Mouse (Mus musculus): ENCODE results near the gene Gm8653. TPM values are rescaled to one million over a fixed set of nuclear protein-coding genes. Genes with fewer than 3 reads are reported as not detected.
"Not testable (repeated sequence)": the region's sequence is repeated elsewhere in the genome, so short reads cannot be mapped to it uniquely, and the experiment has no call there.

The Gm8653 gene
- polyA plus RNA-seq (2012; rRNA removed) = not detected in 2 replicates

GRCm38 (mm10) chr7:22201164-22201563, at the start of gene Gm8653:
Gene Gm8653 (minus strand): TSS chr7:22201264.
- H3K4me1 ChIP-seq (ENCODE audit: control insufficient read depth, insufficient read depth, low read length); DNase-seq; H3K27ac ChIP-seq (ENCODE audit: insufficient read depth, low read depth, low read length); H3K4me3 ChIP-seq (ENCODE audit: insufficient read depth, low read depth, low read length); H3K27me3 ChIP-seq (replicated peaks; ENCODE audit: control insufficient read depth, insufficient read depth, low read length); H3K36me3 ChIP-seq (ENCODE audit: control insufficient read depth, insufficient read depth, low read length): not testable (repeated sequence)
- no CpG with 5 or more reads among the region's 2 CpGs for WGBS

GRCm38 (mm10) chr7:22229384-22229783, 28.3 kb upstream of the Gm8653 start, which contains the start of gene Gm8453:
Gene Gm8453 (minus strand): TSS chr7:22229484.
- not testable (repeated sequence) for H3K27me3 ChIP-seq (replicated peaks; ENCODE audit: control insufficient read depth, insufficient read depth, low read length)

GRCm38 (mm10) chr7:22189077-22189476, 12.0 kb downstream of the Gm8653 start, which contains the start of gene Vmn1r143:
Gene Vmn1r143 (plus strand): TSS chr7:22189377.
- no CpG with 5 or more reads among the region's 3 CpGs for WGBS
- H3K4me1 ChIP-seq (ENCODE audit: control insufficient read depth, insufficient read depth, low read length); H3K27me3 ChIP-seq (replicated peaks; ENCODE audit: control insufficient read depth, insufficient read depth, low read length): not testable (repeated sequence)

More at GRCm38 (mm10) chr7:22229384-22229783, 28.3 kb upstream of the Gm8653 start, which contains the start of gene Gm8453:
- not testable (repeated sequence) for DNase-seq; H3K36me3 ChIP-seq (ENCODE audit: control insufficient read depth, insufficient read depth, low read length); H3K27ac ChIP-seq (ENCODE audit: insufficient read depth, low read depth, low read length); H3K4me1 ChIP-seq (ENCODE audit: control insufficient read depth, insufficient read depth, low read length); H3K4me3 ChIP-seq (ENCODE audit: insufficient read depth, low read depth, low read length)
- 7% methylated on average over 2 of the region's 2 CpGs for WGBS

GRCm38 (mm10) chr7:22163935-22164334, 37.1 kb downstream of the Gm8653 start, which contains the start of gene Vmn1r142:
Gene Vmn1r142 (minus strand): TSS chr7:22164035.
- H3K4me1 ChIP-seq (ENCODE audit: control insufficient read depth, insufficient read depth, low read length); H3K36me3 ChIP-seq (ENCODE audit: control insufficient read depth, insufficient read depth, low read length); H3K4me3 ChIP-seq (ENCODE audit: insufficient read depth, low read depth, low read length); H3K27me3 ChIP-seq (replicated peaks; ENCODE audit: control insufficient read depth, insufficient read depth, low read length); H3K27ac ChIP-seq (ENCODE audit: insufficient read depth, low read depth, low read length); DNase-seq: not testable (repeated sequence)
- WGBS = no CpG with 5 or more reads among the region's 3 CpGs

More at GRCm38 (mm10) chr7:22189077-22189476, 12.0 kb downstream of the Gm8653 start, which contains the start of gene Vmn1r143:
- DNase-seq; H3K27ac ChIP-seq (ENCODE audit: insufficient read depth, low read depth, low read length); H3K36me3 ChIP-seq (ENCODE audit: control insufficient read depth, insufficient read depth, low read length); H3K4me3 ChIP-seq (ENCODE audit: insufficient read depth, low read depth, low read length): not testable (repeated sequence)

Other genes starting within 250 kb of the Gm8653 start
- not detected in 2 replicates for gene Vmn1r137, start 206.7 kb downstream of the Gm8653 start, polyA plus RNA-seq (2012; rRNA removed)
- not detected in 2 replicates for gene Vmn1r138, start 172.4 kb downstream of the Gm8653 start, polyA plus RNA-seq (2012; rRNA removed)
- not detected in 2 replicates for gene Gm6176, start 145.0 kb downstream of the Gm8653 start, polyA plus RNA-seq (2012; rRNA removed)
- not detected in 2 replicates for gene Vmn1r139, start 132.2 kb downstream of the Gm8653 start, polyA plus RNA-seq (2012; rRNA removed)
- gene Gm16451, start 83.0 kb downstream of the Gm8653 start, polyA plus RNA-seq (2012; rRNA removed) = not detected in 2 replicates
- not detected in 2 replicates for gene Gm10666, start 66.5 kb downstream of the Gm8653 start, polyA plus RNA-seq (2012; rRNA removed)
- gene Vmn1r142, start 37.2 kb downstream of the Gm8653 start, polyA plus RNA-seq (2012; rRNA removed) = not detected in 2 replicates
- gene Vmn1r143, start 11.9 kb downstream of the Gm8653 start, polyA plus RNA-seq (2012; rRNA removed) = not detected in 2 replicates
- not detected in 2 replicates for gene Gm8453, start 28.2 kb upstream of the Gm8653 start, polyA plus RNA-seq (2012; rRNA removed)
- gene Gm4187, start 128.5 kb upstream of the Gm8653 start, polyA plus RNA-seq (2012; rRNA removed) = not detected in 2 replicates
- gene Gm8660, start 169.8 kb upstream of the Gm8653 start, polyA plus RNA-seq (2012; rRNA removed) = not detected in 2 replicates
- not detected in 2 replicates for gene Vmn1r148, start 212.3 kb upstream of the Gm8653 start, polyA plus RNA-seq (2012; rRNA removed)
- gene Vmn1r149, start 237.0 kb upstream of the Gm8653 start, polyA plus RNA-seq (2012; rRNA removed) = not detected in 2 replicates